ENCODE assay signal across 8 mouse cellular contexts in genomic region chr11:85835753-85836522, GRCm38 (mm10). TPM values are rescaled to one million over a fixed set of nuclear protein-coding genes. Genes with fewer than 3 reads are reported as not detected.
DNase-seq lines count a peak whose midpoint lies in the region; ATAC-seq lines count a peak whose summit lies in the region.

No protein-coding gene starts in this region.

- no peaks in the 10 kb centered on the region for H3K9me3 ChIP-seq in lung, embryonic 15.5 days
- no peaks in the 10 kb centered on the region for H3K9me3 ChIP-seq in intestine, embryonic 16.5 days (ENCODE audit: control insufficient read depth, low read length)
- H3K9me3 ChIP-seq in neural tube, embryonic 15.5 days (replicated peaks), result no peaks in the 10 kb centered on the region

- peak overlapping the region; percentile 97 for H3K27ac ChIP-seq in lung, embryonic 15.5 days
- no peak overlapping the region for H3K27ac ChIP-seq in intestine, embryonic 16.5 days (ENCODE audit: low read length)
- no peak overlapping the region for H3K27ac ChIP-seq in neural tube, embryonic 15.5 days (replicated peaks)

- H3K4me1 ChIP-seq in lung, embryonic 15.5 days, result peaks cover 28% of the 10 kb centered on the region; the same call in 1 of the 2 replicates
- peaks cover 24% of the 10 kb centered on the region for H3K4me1 ChIP-seq in intestine, embryonic 16.5 days (ENCODE audit: control insufficient read depth, insufficient read depth, low read length)
- peaks cover 32% of the 10 kb centered on the region for H3K4me1 ChIP-seq in neural tube, embryonic 15.5 days

- H3K4me3 ChIP-seq in lung, embryonic 15.5 days, result peak overlapping the region; percentile 64
- peak overlapping the region; percentile 42 for H3K4me3 ChIP-seq in intestine, embryonic 16.5 days (ENCODE audit: low read length)
- H3K4me3 ChIP-seq in neural tube, embryonic 15.5 days (replicated peaks), result peak overlapping the region; percentile 14

- peak overlapping the region; percentile 74 for H3K9ac ChIP-seq in lung, embryonic 15.5 days
- H3K9ac ChIP-seq in intestine, embryonic 16.5 days (ENCODE audit: low read depth, low read length), result peak overlapping the region; percentile 76
- no peak overlapping the region for H3K9ac ChIP-seq in neural tube, embryonic 15.5 days (replicated peaks)

- no peak for ATAC-seq in lung, embryonic 15.5 days (ENCODE audit: borderline replicate concordance, extremely low read depth, low FRiP score, low TSS enrichment)
- no peak for ATAC-seq in intestine, embryonic 16.5 days
- no peak for ATAC-seq in neural tube, embryonic 15.5 days (ENCODE audit: low FRiP score)

- DNase-seq in adrenal gland, adult 2 months, result peak; percentile 41
- DNase-seq in adrenal gland, postnatal 4 days (ENCODE audit: low spot score in 2 of 2), result no peak
- DNase-seq in lung, postnatal 36 days, result no peak
- no peak for DNase-seq in spleen, postnatal 10 days (ENCODE audit: low spot score in 2 of 2)
- DNase-seq in urinary bladder, postnatal 14 days (ENCODE audit: low spot score), result no peak

- H3K36me3 ChIP-seq in lung, embryonic 15.5 days, result no peaks in the 10 kb centered on the region
- no peaks in the 10 kb centered on the region for H3K36me3 ChIP-seq in intestine, embryonic 16.5 days (ENCODE audit: control insufficient read depth, insufficient read depth, low read length)
- no peaks in the 10 kb centered on the region for H3K36me3 ChIP-seq in neural tube, embryonic 15.5 days

- 8% methylated on average over 16 of the region's 16 CpGs for WGBS in lung, embryonic 15.5 days
- WGBS in intestine, embryonic 16.5 days, result 39% methylated on average over 16 of the region's 16 CpGs
- 6% methylated on average over 16 of the region's 16 CpGs for WGBS in neural tube, embryonic 15.5 days

- peaks cover 84% of the 10 kb centered on the region for H3K27me3 ChIP-seq in lung, embryonic 15.5 days
- H3K27me3 ChIP-seq in intestine, embryonic 16.5 days (replicated peaks; ENCODE audit: control insufficient read depth, insufficient read depth, low read length), result peaks cover 83% of the 10 kb centered on the region
- H3K27me3 ChIP-seq in neural tube, embryonic 15.5 days (replicated peaks), result peaks cover 87% of the 10 kb centered on the region

- peak overlapping the region; percentile 87 for H3K4me2 ChIP-seq in lung, embryonic 15.5 days
- peak overlapping the region; percentile 55 for H3K4me2 ChIP-seq in intestine, embryonic 16.5 days (ENCODE audit: low read depth, low read length)
- peak overlapping the region; percentile 19 for H3K4me2 ChIP-seq in neural tube, embryonic 15.5 days

RNA-seq across cellular contexts. Expression of gene Tbx2, which starts 3.6 kb away (rescaled TPM):
- total RNA-seq in adrenal gland, adult 2 months (2021), result 10 to 100 TPM; 16.8 to 29.0 TPM
- 54.5 and 56.0 TPM in 2 replicates for polyA plus RNA-seq in adrenal gland, adult 2 months (2012; rRNA removed)
- 10 to 100 TPM; 63.3 TPM for total RNA-seq in adrenal gland, postnatal 4 days (2021)
- 40.9 and 44.9 TPM in 2 replicates for polyA plus RNA-seq in lung, embryonic 15.5 days (2015; fragmentation: Nextera tagmentation; extraction: Ambion mirVana)
- polyA plus RNA-seq in intestine, embryonic 16.5 days (2015; fragmentation: Nextera tagmentation; extraction: Ambion mirVana), result 1.7 and 2.2 TPM in 2 replicates
- 1.4 and 1.5 TPM in 2 replicates for polyA plus RNA-seq in neural tube, embryonic 15.5 days (2015; fragmentation: Nextera tagmentation; extraction: Ambion mirVana)

RNA-seq across cellular contexts. Expression of gene Gm11444, which starts 14.2 kb away (rescaled TPM):
- total RNA-seq in adrenal gland, adult 2 months (2021), result not detected
- not detected in 2 replicates for polyA plus RNA-seq in adrenal gland, adult 2 months (2012; rRNA removed)
- not detected for total RNA-seq in adrenal gland, postnatal 4 days (2021)
- polyA plus RNA-seq in lung, embryonic 15.5 days (2015; fragmentation: Nextera tagmentation; extraction: Ambion mirVana), result 0.62 TPM in 1 of 2 replicates, not detected in the other
- not detected in 2 replicates for polyA plus RNA-seq in intestine, embryonic 16.5 days (2015; fragmentation: Nextera tagmentation; extraction: Ambion mirVana)
- polyA plus RNA-seq in neural tube, embryonic 15.5 days (2015; fragmentation: Nextera tagmentation; extraction: Ambion mirVana), result not detected in 2 replicates

RNA-seq across cellular contexts. Expression of gene Tbx4, which starts 50.3 kb away (rescaled TPM):
- total RNA-seq in adrenal gland, adult 2 months (2021), result under 1 TPM in 1 of 2 experiments, not detected in 1; 0.10 TPM
- polyA plus RNA-seq in adrenal gland, adult 2 months (2012; rRNA removed), result 0.10 and 0.27 TPM in 2 replicates
- not detected for total RNA-seq in adrenal gland, postnatal 4 days (2021)
- 78.8 and 81.3 TPM in 2 replicates for polyA plus RNA-seq in lung, embryonic 15.5 days (2015; fragmentation: Nextera tagmentation; extraction: Ambion mirVana)
- not detected in 2 replicates for polyA plus RNA-seq in intestine, embryonic 16.5 days (2015; fragmentation: Nextera tagmentation; extraction: Ambion mirVana)
- polyA plus RNA-seq in neural tube, embryonic 15.5 days (2015; fragmentation: Nextera tagmentation; extraction: Ambion mirVana), result 0.19 and 0.29 TPM in 2 replicates

Comparison
In these comparisons a context has a peak if more than half of its experiments do, and no peak if none do; other contexts are left out.
1. H3K4me2 ChIP-seq: peak in every context shown above with its lines; median percentile 87 in lung, embryonic 15.5 days; 55 in intestine, embryonic 16.5 days; 19 in neural tube, embryonic 15.5 days.
2. H3K4me3 ChIP-seq: peak in every context shown above with its lines; median percentile 64 in lung, embryonic 15.5 days; 42 in intestine, embryonic 16.5 days; 14 in neural tube, embryonic 15.5 days.
3. RNA of gene Tbx2, which starts 3.6 kb away (polyA plus RNA-seq): 54.5 to 56.0 TPM in adrenal gland, adult 2 months and 40.9 to 44.9 TPM in lung, embryonic 15.5 days; 1.7 to 2.2 TPM in intestine, embryonic 16.5 days and 1.4 to 1.5 TPM in neural tube, embryonic 15.5 days; every median in the first group is over 10 times any median in the second.
4. RNA of gene Tbx4, which starts 50.3 kb away (polyA plus RNA-seq): 78.8 to 81.3 TPM in lung, embryonic 15.5 days; 0.19 to 0.29 TPM in neural tube, embryonic 15.5 days, 0.10 to 0.27 TPM in adrenal gland, adult 2 months and not detected in intestine, embryonic 16.5 days; every median in the first group is over 10 times any median in the second.